Mouse (Mus musculus): Measurements from ENCODE around the gene Timm44.

GRCm38 (mm10) chr8:4318796-4319572, 43.3 kb upstream of the Timm44 start:
- TF ChIP-seq POLR2A (IDR thresholded peaks at IDR 0.05; ENCODE audit: control insufficient read depth in 1 of 2, insufficient read depth in 1 of 2, low read depth in 1 of 2, low read length in 2 of 2, poor library complexity in 1 of 2) (no peak), RCOR1 (IDR thresholded peaks at IDR 0.05; ENCODE audit: low read depth, low read length) (peak; percentile 47; the same call in 1 of the 2 replicates), EP300 (IDR thresholded peaks at IDR 0.05; ENCODE audit: low read depth in 1 of 2, low read length in 2 of 2) (peak in 1 of 2 experiments; percentile 77; a peak in 2 of 4 replicates), CTCF (IDR thresholded peaks at IDR 0.05 in 2 of 3, conservative IDR thresholded peaks at IDR 0.05 in 1 of 3; ENCODE audit: control insufficient read depth in 1 of 3, insufficient read depth in 1 of 3, low read depth in 2 of 3, low read length in 3 of 3, poor library complexity in 1 of 3, severe bottlenecking in 1 of 3) (no peak), RAD21 (IDR thresholded peaks at IDR 0.05; ENCODE audit: low read depth, low read length) (no peak), ZKSCAN1 (IDR thresholded peaks at IDR 0.05; ENCODE audit: low read depth, low read length) (no peak), KAT2A (conservative IDR thresholded peaks at IDR 0.05; ENCODE audit: low read depth, low read length) (no peak), HCFC1 (IDR thresholded peaks at IDR 0.05; ENCODE audit: low read depth, low read length) (no peak), ZNF384 (IDR thresholded peaks at IDR 0.05; ENCODE audit: low read depth, low read length) (no peak)
